Mouse (Mus musculus) lung, adult 2 months (tissue): Measurements from ENCODE around the gene Ptpn3.

Experiments
- CTCF ChIP-seq: fragments of 200-500 bp; IDR thresholded peaks from 2 replicates; pipeline ENCODE4 v1.5.1; 2011; ENCODE audit warnings: mild to moderate bottlenecking, low read length, control low read depth; ENCODE audit not compliant: insufficient read depth
- POLR2A ChIP-seq: fragments of 200-500 bp; IDR thresholded peaks from 2 replicates; pipeline ENCODE4 v1.6.1; 2011; ENCODE audit warnings: low read depth, mild to moderate bottlenecking, control low read depth, low read length, borderline replicate concordance; ENCODE audit errors: extremely low read depth

GRCm38 (mm10) chr4:57283189-57283588 is 18.4 kb downstream of the Ptpn3 start:
- TF ChIP-seq POLR2A: no peak
- TF ChIP-seq CTCF: no peak
